Mouse (Mus musculus): Measurements from ENCODE around the gene Rgl3. TPM values are rescaled to one million over a fixed set of nuclear protein-coding genes. Genes with fewer than 3 reads are reported as not detected.
A peak's percentile ranks its signal among the peaks of the same experiment; 100 is the strongest.

The Rgl3 gene
- polyA plus RNA-seq, 1 experiment from 2014 or later = 1.8 TPM

DNA sequence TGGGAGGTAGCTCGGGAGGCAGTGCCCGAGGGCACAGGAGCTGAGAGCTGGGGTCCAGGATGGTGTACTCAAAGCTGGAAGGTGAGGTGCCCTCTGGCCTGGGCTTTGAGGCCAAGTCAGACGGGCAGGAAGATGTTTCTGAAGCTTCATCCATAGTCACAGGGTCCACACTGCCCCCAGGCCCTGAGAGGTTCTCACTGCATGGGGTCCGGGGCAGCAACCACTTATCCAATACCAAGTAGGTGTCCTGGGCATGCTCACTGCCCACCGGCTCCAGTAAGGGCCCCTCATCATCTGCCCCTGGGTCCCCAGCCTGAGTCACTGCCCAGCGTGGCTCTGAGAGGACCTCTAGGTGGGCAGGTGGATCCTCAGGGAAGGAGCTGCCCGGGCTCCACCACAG, 30.0 kb downstream of the Rgl3 start:
- H3K4me2 ChIP-seq (replicated peaks) = no peak overlapping the region
- H3K4me1 ChIP-seq = peaks cover 41% of the 10 kb centered on the region
- H3K27me3 ChIP-seq = peaks cover 42% of the 10 kb centered on the region
- no peak overlapping the region for H3K9ac ChIP-seq
- H3K36me3 ChIP-seq = no peaks in the 10 kb centered on the region
- no peaks in the 10 kb centered on the region for H3K9me3 ChIP-seq (replicated peaks)
- H3K27ac ChIP-seq (replicated peaks) = no peak overlapping the region
- WGBS = 81% methylated on average over 7 of the region's 7 CpGs
- ATAC-seq (ENCODE audit: insufficient number of reproducible peaks, low FRiP score, low TSS enrichment, low read depth) = no peak
- H3K4me3 ChIP-seq (replicated peaks) = no peak overlapping the region

DNA sequence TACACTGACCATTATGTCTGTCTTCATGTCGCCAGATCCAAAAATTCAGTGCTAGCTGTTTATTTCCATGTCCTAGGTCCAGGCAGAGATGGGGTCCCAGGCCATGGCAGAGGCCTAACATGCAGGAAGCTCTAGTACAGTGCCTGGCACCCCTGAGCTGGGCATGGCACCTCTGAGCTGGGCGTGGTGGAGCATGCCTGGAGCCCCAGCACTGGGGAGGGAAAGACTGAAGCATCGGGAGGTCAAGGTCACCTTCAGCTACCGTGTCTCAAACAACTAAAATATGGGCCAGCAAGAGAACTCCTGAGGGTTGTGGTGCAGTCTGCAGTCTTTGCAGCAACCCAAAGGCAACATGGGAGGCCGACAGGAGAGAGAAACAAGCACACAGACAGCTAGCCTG, 30.9 kb downstream of the Rgl3 start:
- ATAC-seq (ENCODE audit: insufficient number of reproducible peaks, low FRiP score, low TSS enrichment, low read depth) = no peak
- H3K4me2 ChIP-seq (replicated peaks) = no peak overlapping the region
- no peaks in the 10 kb centered on the region for H3K36me3 ChIP-seq
- H3K4me3 ChIP-seq (replicated peaks) = no peak overlapping the region
- WGBS = 84% methylated on average over 5 of the region's 5 CpGs
- H3K9me3 ChIP-seq (replicated peaks) = no peaks in the 10 kb centered on the region
- no peak overlapping the region for H3K9ac ChIP-seq
- H3K27me3 ChIP-seq = peaks cover 41% of the 10 kb centered on the region
- no peak overlapping the region for H3K27ac ChIP-seq (replicated peaks)
- H3K4me1 ChIP-seq = peaks cover 37% of the 10 kb centered on the region

DNA sequence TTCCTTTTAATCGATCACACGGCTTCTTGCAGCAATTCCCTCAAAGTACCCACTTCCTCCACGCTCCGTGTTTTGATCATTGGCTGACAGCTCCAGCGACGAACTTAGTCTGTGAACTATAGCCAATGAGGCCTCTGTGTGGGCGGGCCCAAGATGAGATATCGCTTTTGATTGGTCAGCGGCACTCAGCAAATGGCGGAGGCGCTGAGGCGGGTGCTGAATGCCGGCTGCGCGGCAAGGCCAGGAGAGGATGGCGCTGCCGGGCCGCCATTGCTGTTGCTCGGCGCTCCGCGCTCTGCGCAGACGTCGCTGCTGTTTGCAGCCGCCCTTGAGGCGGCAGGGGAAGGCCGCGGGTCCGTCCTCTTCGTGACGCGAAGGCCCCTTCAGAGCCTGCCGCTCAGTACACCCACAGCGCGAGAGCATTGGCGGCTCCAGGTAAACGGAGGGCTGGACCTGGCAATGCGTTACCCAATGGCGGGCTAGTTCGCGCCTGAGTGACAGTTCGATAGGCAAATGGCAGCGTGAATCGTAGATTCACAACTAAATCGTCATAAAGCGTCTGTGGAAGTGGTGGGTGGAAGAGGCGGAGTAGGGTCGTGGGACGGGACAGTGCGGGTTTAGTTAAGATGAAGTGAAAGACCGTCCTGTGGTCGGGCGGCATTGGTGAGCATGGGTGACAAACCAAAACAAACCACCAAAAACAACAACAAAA, 33.5 kb downstream of the Rgl3 start, which contains the start of gene Swsap1:
Gene Swsap1 (plus strand): TSS at position 186 of the 712 bp plus-strand sequence.
- Histone ChIP-seq H3K4me2 (replicated peaks) (peak within 1 kb of the TSS; percentile 63), H3K27ac (replicated peaks) (peak within 1 kb of the TSS; percentile 93), H3K9me3 (replicated peaks) (no peaks in the 10 kb centered on the region), H3K4me1 (peaks cover 11% of the 10 kb centered on the region), H3K9ac (peak within 1 kb of the TSS; percentile 62), H3K36me3 (no peaks in the 10 kb centered on the region), H3K4me3 (replicated peaks) (peak within 1 kb of the TSS; percentile 85), H3K27me3 (peaks cover 15% of the 10 kb centered on the region)
- WGBS = under 1% methylated on average over 54 of the region's 54 CpGs
- ATAC-seq (ENCODE audit: insufficient number of reproducible peaks, low FRiP score, low TSS enrichment, low read depth) = peak; percentile 98

DNA sequence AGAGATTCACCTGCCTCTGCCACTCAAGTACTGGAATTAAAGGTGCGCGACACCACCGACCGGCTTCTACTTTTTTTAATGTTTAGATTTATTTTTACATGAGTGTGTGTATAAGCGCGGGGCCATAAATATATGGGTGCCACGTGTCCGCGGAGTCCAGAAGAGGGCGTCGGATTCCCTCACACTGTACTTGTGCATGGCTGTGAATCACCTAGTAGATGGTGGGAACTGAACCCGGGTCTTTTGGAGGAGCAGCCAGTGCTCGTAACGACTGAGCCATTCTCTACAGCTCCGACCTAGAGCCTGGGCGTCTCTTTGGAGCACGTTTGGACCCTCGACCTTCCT, 34.0 kb downstream of the Rgl3 start:
- Histone ChIP-seq H3K4me3 (replicated peaks) (peak overlapping the region; percentile 85), H3K9me3 (replicated peaks) (no peaks in the 10 kb centered on the region), H3K9ac (no peak overlapping the region), H3K27ac (replicated peaks) (peak overlapping the region; percentile 93; the same call in 1 of the 2 replicates), H3K27me3 (peaks cover 10% of the 10 kb centered on the region), H3K36me3 (no peaks in the 10 kb centered on the region), H3K4me2 (replicated peaks) (peak overlapping the region; percentile 63), H3K4me1 (peaks cover 7% of the 10 kb centered on the region)
- peak; percentile 50 for ATAC-seq (ENCODE audit: insufficient number of reproducible peaks, low FRiP score, low TSS enrichment, low read depth)
- 2% methylated on average over 18 of the region's 18 CpGs for WGBS

DNA sequence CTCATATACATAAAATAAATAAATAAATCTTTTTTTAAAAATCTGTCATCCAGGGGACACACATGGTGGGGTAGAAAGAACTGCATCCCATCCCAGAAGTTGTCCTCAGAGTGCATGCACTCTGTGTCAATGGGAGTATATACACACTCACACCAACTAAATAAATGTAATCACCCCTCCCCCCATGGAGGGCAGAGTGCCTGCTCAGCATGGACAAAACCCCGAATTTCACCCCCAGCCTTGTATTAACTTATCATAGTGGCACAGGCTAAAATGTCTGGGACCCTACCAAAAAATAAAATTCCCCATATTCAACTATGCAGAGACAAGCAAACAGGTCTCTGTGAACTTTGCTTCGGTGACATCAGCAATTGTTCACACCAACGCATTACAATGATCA, 34.6 kb downstream of the Rgl3 start:
- 0 out of 2 replicates have a peak overlapping the region, but pooled peaks have one; percentile 63 for H3K4me2 ChIP-seq (replicated peaks)
- H3K36me3 ChIP-seq = no peaks in the 10 kb centered on the region
- peaks cover 7% of the 10 kb centered on the region for H3K4me1 ChIP-seq
- peaks cover 4% of the 10 kb centered on the region for H3K27me3 ChIP-seq
- no peak overlapping the region for H3K4me3 ChIP-seq (replicated peaks)
- H3K27ac ChIP-seq (replicated peaks) = no peak overlapping the region
- no peak for ATAC-seq (ENCODE audit: insufficient number of reproducible peaks, low FRiP score, low TSS enrichment, low read depth)
- WGBS = 79% methylated on average over 3 of the region's 3 CpGs
- no peaks in the 10 kb centered on the region for H3K9me3 ChIP-seq (replicated peaks)
- no peak overlapping the region for H3K9ac ChIP-seq

DNA sequence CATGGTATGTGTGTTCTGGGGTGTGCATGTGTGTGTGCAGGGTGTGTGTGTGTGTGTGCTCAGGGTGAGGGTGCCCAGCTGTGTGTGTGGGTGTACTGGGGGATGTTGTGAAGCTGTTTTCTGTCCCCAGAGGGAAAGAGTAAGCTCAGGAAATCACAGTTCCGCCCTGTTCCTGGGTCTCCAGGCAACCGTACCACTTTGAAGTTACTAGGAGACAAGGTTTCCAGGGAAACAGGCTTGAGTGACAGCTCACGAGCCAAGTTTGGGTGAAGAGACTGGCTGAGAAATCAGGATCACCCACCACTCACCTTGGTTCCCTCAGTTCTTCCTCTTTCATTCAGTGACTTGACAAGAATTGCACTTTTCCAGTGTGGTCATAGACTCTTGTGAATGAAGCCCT, 35.6 kb downstream of the Rgl3 start:
- no peaks in the 10 kb centered on the region for H3K27me3 ChIP-seq
- H3K9me3 ChIP-seq (replicated peaks) = no peaks in the 10 kb centered on the region
- no peak overlapping the region for H3K4me2 ChIP-seq (replicated peaks)
- no peak overlapping the region for H3K27ac ChIP-seq (replicated peaks)
- H3K4me3 ChIP-seq (replicated peaks) = no peak overlapping the region
- no peaks in the 10 kb centered on the region for H3K36me3 ChIP-seq
- no peak overlapping the region for H3K9ac ChIP-seq
- peaks cover 7% of the 10 kb centered on the region for H3K4me1 ChIP-seq
- ATAC-seq (ENCODE audit: insufficient number of reproducible peaks, low FRiP score, low TSS enrichment, low read depth) = no peak
- WGBS = 13% methylated on average over 3 of the region's 3 CpGs

DNA sequence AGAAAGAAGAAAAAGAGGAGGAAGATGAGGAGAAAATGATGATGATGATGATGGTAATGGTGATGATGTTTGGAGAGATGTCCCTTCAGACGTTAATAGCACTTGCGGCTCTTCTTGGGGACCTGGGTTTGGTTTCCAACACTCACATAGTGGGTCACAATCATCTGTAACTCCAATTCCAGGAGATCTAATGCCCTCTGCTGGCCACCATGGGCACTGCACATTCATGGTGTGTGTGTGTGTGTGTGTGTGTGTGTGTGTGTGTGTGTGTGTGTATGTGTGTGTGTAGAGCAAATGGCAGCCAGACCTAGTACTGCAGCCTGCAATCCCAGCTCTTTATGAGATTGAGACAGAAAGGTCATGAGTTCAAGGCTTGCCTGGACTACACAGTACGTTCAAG, 37.3 kb downstream of the Rgl3 start:
- Histone ChIP-seq H3K4me3 (replicated peaks) (no peak overlapping the region), H3K9ac (no peak overlapping the region), H3K4me1 (peaks cover 7% of the 10 kb centered on the region), H3K36me3 (no peaks in the 10 kb centered on the region), H3K9me3 (replicated peaks) (no peaks in the 10 kb centered on the region), H3K27me3 (peaks cover 11% of the 10 kb centered on the region; the same call in 1 of the 2 replicates), H3K4me2 (replicated peaks) (no peak overlapping the region), H3K27ac (replicated peaks) (no peak overlapping the region)
- ATAC-seq (ENCODE audit: insufficient number of reproducible peaks, low FRiP score, low TSS enrichment, low read depth) = no peak
- WGBS = 78% methylated on average over 3 of the region's 3 CpGs

DNA sequence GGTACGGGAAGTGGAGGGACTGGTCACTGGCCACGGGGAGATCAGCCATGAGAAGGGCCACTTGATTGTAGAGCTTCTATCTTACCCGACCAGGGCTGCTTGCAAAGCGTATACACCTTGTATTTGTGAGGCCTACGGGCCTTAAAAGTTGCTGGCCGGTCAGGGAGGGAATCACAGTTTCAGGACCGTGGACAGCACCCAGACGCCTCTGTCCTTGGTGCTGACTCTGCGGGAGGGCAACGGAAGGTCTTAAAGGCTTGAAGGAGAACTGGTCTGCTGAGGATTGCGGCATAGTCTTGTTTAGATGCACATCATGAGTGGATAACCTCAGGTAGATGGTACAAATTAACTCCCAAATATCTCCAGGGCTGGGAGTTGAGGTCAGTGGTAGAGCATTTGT, 38.9 kb downstream of the Rgl3 start:
- no peaks in the 10 kb centered on the region for H3K36me3 ChIP-seq
- H3K4me2 ChIP-seq (replicated peaks) = no peak overlapping the region
- H3K27me3 ChIP-seq = peaks cover 13% of the 10 kb centered on the region; the same call in 1 of the 2 replicates
- no peak overlapping the region for H3K27ac ChIP-seq (replicated peaks)
- no peak for ATAC-seq (ENCODE audit: insufficient number of reproducible peaks, low FRiP score, low TSS enrichment, low read depth)
- H3K9ac ChIP-seq = no peak overlapping the region
- WGBS = 16% methylated on average over 11 of the region's 11 CpGs
- no peaks in the 10 kb centered on the region for H3K4me1 ChIP-seq
- no peaks in the 10 kb centered on the region for H3K9me3 ChIP-seq (replicated peaks)
- no peak overlapping the region for H3K4me3 ChIP-seq (replicated peaks)

DNA sequence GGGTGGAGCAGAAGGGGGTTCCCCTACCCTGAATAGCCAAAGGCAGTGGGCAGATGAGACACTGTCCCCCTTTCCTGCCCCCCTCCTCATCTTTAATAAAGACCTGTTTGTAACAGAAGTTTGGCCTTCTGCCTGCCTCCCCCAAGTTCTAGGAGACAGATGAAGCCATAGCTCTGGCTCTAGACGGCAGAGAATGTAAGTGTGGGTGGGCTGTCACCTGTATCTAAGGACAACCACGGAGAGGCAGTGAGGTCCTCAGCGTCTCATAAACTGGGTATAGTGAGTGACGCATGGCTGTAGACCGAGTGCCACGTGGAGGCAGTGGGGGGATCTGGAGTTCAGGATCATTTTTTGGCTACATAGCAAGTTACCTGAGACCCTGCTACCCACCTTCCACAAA, 40.5 kb downstream of the Rgl3 start:
- no peak overlapping the region for H3K4me2 ChIP-seq (replicated peaks)
- peaks cover 5% of the 10 kb centered on the region; the same call in 1 of the 2 replicates for H3K4me1 ChIP-seq
- H3K27me3 ChIP-seq = peaks cover 15% of the 10 kb centered on the region; the same call in 1 of the 2 replicates
- H3K9ac ChIP-seq = no peak overlapping the region
- no peak overlapping the region for H3K4me3 ChIP-seq (replicated peaks)
- no peaks in the 10 kb centered on the region for H3K36me3 ChIP-seq
- H3K9me3 ChIP-seq (replicated peaks) = no peaks in the 10 kb centered on the region
- H3K27ac ChIP-seq (replicated peaks) = no peak overlapping the region
- no peak for ATAC-seq (ENCODE audit: insufficient number of reproducible peaks, low FRiP score, low TSS enrichment, low read depth)
- 62% methylated on average over 6 of the region's 6 CpGs for WGBS

DNA sequence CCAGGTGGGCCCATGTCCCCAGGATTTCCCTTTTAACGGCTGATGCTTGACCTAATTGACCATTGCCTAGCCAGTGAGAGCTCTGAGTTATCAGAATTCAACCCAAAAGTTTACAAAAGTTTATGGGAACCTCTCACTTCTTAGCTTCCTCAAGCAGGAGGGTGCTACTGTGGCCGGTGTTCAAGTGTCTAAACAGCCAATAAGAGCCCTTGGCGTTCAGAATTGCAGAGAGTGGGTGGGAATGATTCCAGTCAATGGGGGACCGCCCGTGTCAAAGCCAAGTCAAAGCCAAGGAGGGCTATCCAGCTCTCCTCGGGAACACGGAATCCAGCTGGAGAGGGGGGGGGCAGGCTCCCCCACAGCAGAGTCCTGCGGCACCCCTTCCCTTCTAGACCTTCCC, 41.1 kb downstream of the Rgl3 start:
- H3K36me3 ChIP-seq = no peaks in the 10 kb centered on the region
- peaks cover 5% of the 10 kb centered on the region; the same call in 1 of the 2 replicates for H3K4me1 ChIP-seq
- no peak overlapping the region for H3K4me3 ChIP-seq (replicated peaks)
- 54% methylated on average over 8 of the region's 8 CpGs for WGBS
- no peak overlapping the region for H3K27ac ChIP-seq (replicated peaks)
- no peak overlapping the region for H3K9ac ChIP-seq
- peaks cover 20% of the 10 kb centered on the region; the same call in 1 of the 2 replicates for H3K27me3 ChIP-seq
- no peaks in the 10 kb centered on the region for H3K9me3 ChIP-seq (replicated peaks)
- H3K4me2 ChIP-seq (replicated peaks) = no peak overlapping the region
- ATAC-seq (ENCODE audit: insufficient number of reproducible peaks, low FRiP score, low TSS enrichment, low read depth) = no peak

DNA sequence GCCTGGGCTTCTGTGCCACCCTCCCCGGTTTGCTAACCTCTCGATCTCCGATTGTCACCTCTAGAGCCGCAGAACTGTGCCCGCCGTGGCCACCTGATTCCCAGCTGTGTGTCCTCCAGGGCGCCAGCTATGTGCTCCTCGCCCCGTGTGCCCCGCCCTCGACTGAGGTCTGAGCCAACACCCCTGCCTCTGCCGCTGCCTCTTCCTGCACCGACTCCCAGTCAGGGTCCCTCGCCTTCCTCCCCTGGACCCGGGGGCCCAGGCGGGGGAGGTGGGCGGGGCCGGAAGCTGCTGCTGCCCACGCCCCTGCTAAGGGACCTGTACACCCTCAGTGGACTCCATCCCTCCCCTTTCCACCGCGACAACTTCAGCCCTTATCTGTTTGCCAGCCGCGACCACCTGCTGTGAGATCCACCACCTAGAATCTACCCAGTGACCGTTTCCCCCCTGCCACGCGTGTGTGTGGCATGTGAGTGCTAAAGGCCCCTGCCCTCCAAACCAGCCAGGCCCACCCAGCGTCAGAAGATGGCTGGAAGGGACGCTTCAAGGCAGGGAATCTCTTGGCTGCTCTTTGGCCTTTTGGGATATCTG, 41.6 kb downstream of the Rgl3 start:
- Histone ChIP-seq H3K36me3 (no peaks in the 10 kb centered on the region), H3K27ac (replicated peaks) (no peak overlapping the region), H3K27me3 (peaks cover 20% of the 10 kb centered on the region; the same call in 1 of the 2 replicates), H3K9ac (no peak overlapping the region), H3K4me2 (replicated peaks) (no peak overlapping the region), H3K9me3 (replicated peaks) (no peaks in the 10 kb centered on the region), H3K4me3 (replicated peaks) (no peak overlapping the region), H3K4me1 (peaks cover 5% of the 10 kb centered on the region; the same call in 1 of the 2 replicates)
- ATAC-seq (ENCODE audit: insufficient number of reproducible peaks, low FRiP score, low TSS enrichment, low read depth) = no peak
- 8% methylated on average over 28 of the region's 28 CpGs for WGBS

All from embryonic facial prominence, embryonic 15.5 days (tissue).